28 mouse cellular contexts compared by ENCODE assay signal in genomic region chr10:94471487-94471886, GRCm38 (mm10).
DNase-seq lines count a peak whose midpoint lies in the region; ATAC-seq and TF ChIP-seq lines count a peak whose summit lies in the region.
"Had no signal": no experiment of that assay in that cellular context is flagged by ENCODE, and none has a peak within 500 bp of the region (broad histone marks: within the 10 kb centered on the region; RNA-seq: fewer than 3 reads in every experiment).

No protein-coding gene starts in this region.

- H3K4me2 ChIP-seq in lung, embryonic 14.5 days: 0 out of 2 replicates have a peak overlapping the region, but pooled peaks have one; percentile 8
- H3K4me2 ChIP-seq: embryonic facial prominence, embryonic 15.5 days; forebrain, embryonic 12.5 days; intestine, embryonic 15.5 days; liver, embryonic 13.5 days; midbrain, embryonic 13.5 days; neural tube, embryonic 13.5 days had no signal

- peak; percentile 50; the same call in 1 of the 2 replicates for ATAC-seq in lung, embryonic 14.5 days (ENCODE audit: insufficient read depth)
- ATAC-seq: hindbrain, postnatal 0 days; intestine, embryonic 15.5 days; midbrain, embryonic 13.5 days had no signal

- H3K9me3 ChIP-seq in lung, embryonic 14.5 days (ENCODE audit: low read depth, low read length): no peaks in the 10 kb centered on the region
- H3K9me3 ChIP-seq: embryonic facial prominence, embryonic 10.5 days; embryonic facial prominence, embryonic 15.5 days; forebrain, embryonic 12.5 days; intestine, embryonic 15.5 days; liver, embryonic 13.5 days; midbrain, embryonic 13.5 days; neural tube, embryonic 13.5 days had no signal

- no peak overlapping the region for H3K27ac ChIP-seq in kidney, adult 2 months (ENCODE audit: insufficient read depth, low read depth, low read length)
- no peak overlapping the region for H3K27ac ChIP-seq in lung, embryonic 14.5 days (ENCODE audit: low read depth)
- H3K27ac ChIP-seq: embryonic facial prominence, embryonic 10.5 days; embryonic facial prominence, embryonic 15.5 days; forebrain, embryonic 12.5 days; hindbrain, postnatal 0 days; intestine, embryonic 15.5 days; liver, embryonic 13.5 days; midbrain, embryonic 13.5 days; neural tube, embryonic 13.5 days; stomach, postnatal 0 days had no signal

- whole genome bisulfite sequencing in kidney, adult 2 months: 44% methylated on average over 8 of the region's 8 CpGs
- 25% methylated on average over 8 of the region's 8 CpGs for WGBS in lung, embryonic 14.5 days

- no peak overlapping the region for H3K4me3 ChIP-seq in kidney, adult 2 months (ENCODE audit: insufficient read depth, low read depth, low read length)
- H3K4me3 ChIP-seq in lung, embryonic 14.5 days (ENCODE audit: low read depth, low read length): no peak overlapping the region
- H3K4me3 ChIP-seq: embryonic facial prominence, embryonic 10.5 days; embryonic facial prominence, embryonic 15.5 days; forebrain, embryonic 12.5 days; intestine, embryonic 15.5 days; liver, embryonic 13.5 days; midbrain, embryonic 13.5 days; neural tube, embryonic 13.5 days had no signal

- TF ChIP-seq CTCF in kidney, adult 2 months (conservative IDR thresholded peaks at IDR 0.05; ENCODE audit: insufficient read depth, insufficient read length, low read depth, low read length): no peak
- TF ChIP-seq CTCF in lung, embryonic 14.5 days (IDR thresholded peaks at IDR 0.05; ENCODE audit: low read depth): no peak

- DNase-seq in kidney, adult 2 months: peak; percentile 24
- DNase-seq in kidney, adult 18-20 months: no peak
- DNase-seq in lung, embryonic 14.5 days: peak; percentile 67
- DNase-seq in lung, postnatal 25 days (ENCODE audit: low spot score): no peak
- peak; percentile 21 to 34 for DNase-seq in spleen, postnatal 36 days (ENCODE audit: low spot score in 2 of 2)
- DNase-seq in spleen, postnatal 14 days (ENCODE audit: low spot score in 2 of 2): no peak
- no peak for DNase-seq in heart, adult 11 months
- DNase-seq: adrenal gland, adult 2 months; adrenal gland, postnatal 36 days; cerebellum, adult 8-10 months; cerebellum, postnatal 25 days; gastrocnemius, postnatal 10 days; heart, postnatal 14 days; kidney, adult 9 months; kidney, postnatal 25 days; liver, embryonic 13.5 days; lung, postnatal 36 days; right cerebral cortex, postnatal 4 days; thymus, adult 18-20 months; thymus, postnatal 25 days had no signal

- no peaks in the 10 kb centered on the region for H3K4me1 ChIP-seq in kidney, adult 2 months (ENCODE audit: control insufficient read depth, insufficient read depth, low read length)
- H3K4me1 ChIP-seq in lung, embryonic 14.5 days (ENCODE audit: insufficient read depth): no peaks in the 10 kb centered on the region
- H3K4me1 ChIP-seq: embryonic facial prominence, embryonic 10.5 days; forebrain, embryonic 12.5 days; intestine, embryonic 15.5 days; liver, embryonic 13.5 days; midbrain, embryonic 13.5 days had no signal

- no peaks in the 10 kb centered on the region for H3K27me3 ChIP-seq in kidney, adult 2 months (replicated peaks; ENCODE audit: control insufficient read depth, insufficient read depth, low read length)
- no peaks in the 10 kb centered on the region for H3K27me3 ChIP-seq in lung, embryonic 14.5 days (ENCODE audit: insufficient read depth, low read length)
- H3K27me3 ChIP-seq: embryonic facial prominence, embryonic 15.5 days; forebrain, embryonic 12.5 days; intestine, embryonic 15.5 days; liver, embryonic 13.5 days; midbrain, embryonic 13.5 days had no signal

- no peak for TF ChIP-seq POLR2A in kidney, adult 2 months (IDR thresholded peaks at IDR 0.05; ENCODE audit: low read depth, low read length)

- no peak overlapping the region for H3K9ac ChIP-seq in lung, embryonic 14.5 days
- H3K9ac ChIP-seq: embryonic facial prominence, embryonic 15.5 days; forebrain, embryonic 12.5 days; intestine, embryonic 15.5 days; liver, embryonic 13.5 days; midbrain, embryonic 13.5 days; neural tube, embryonic 13.5 days had no signal

- H3K36me3 ChIP-seq in kidney, adult 2 months (ENCODE audit: control insufficient read depth, insufficient read depth, low read length): no peaks in the 10 kb centered on the region
- no peaks in the 10 kb centered on the region for H3K36me3 ChIP-seq in lung, embryonic 14.5 days (ENCODE audit: insufficient read depth)
- H3K36me3 ChIP-seq: embryonic facial prominence, embryonic 10.5 days; embryonic facial prominence, embryonic 15.5 days; forebrain, embryonic 12.5 days; intestine, embryonic 15.5 days; liver, embryonic 13.5 days; midbrain, embryonic 13.5 days; neural tube, embryonic 13.5 days had no signal

Comparison
In these comparisons a context has a peak if more than half of its experiments do, and no peak if none do; other contexts are left out.
1. DNase-seq: peak in kidney, adult 2 months (single experiment), lung, embryonic 14.5 days (single experiment) and spleen, postnatal 36 days (2 of 2); none in kidney, adult 18-20 months (single experiment), lung, postnatal 25 days (single experiment), spleen, postnatal 14 days (0 of 2) and heart, adult 11 months (single experiment).